Mouse (Mus musculus) kidney, adult 2 months (tissue): ENCODE measurements at regions not wholly inside any gene's neighbourhood (a gene's known extent, or its start where the extent isn't known, plus 50 kb on each side); places are given as distances from the start of the nearest gene placed in this dataset.
A peak's percentile ranks its signal among the peaks of the same experiment; 100 is the strongest.

Experiments
- DNase-seq: peaks from one replicate; pipeline ENCODE4 v3.0.0; 2021
- H3K27ac ChIP-seq: fragments of 200-500 bp; 2 replicates; pipeline ENCODE4 v1.5.1; 2012; ENCODE audit warnings: low read depth, low read length, control low read depth, inconsistent platforms; ENCODE audit not compliant: insufficient read depth
- H3K27me3 ChIP-seq: fragments of 200-500 bp; replicated peaks from 2 replicates; pipeline ENCODE4 v1.6.1; 2012; ENCODE audit warnings: mild to moderate bottlenecking, moderate library complexity, low read length, inconsistent platforms; ENCODE audit not compliant: control insufficient read depth, insufficient read depth
- H3K36me3 ChIP-seq: fragments of 200-500 bp; 2 replicates; pipeline ENCODE4 v1.6.1; 2012; ENCODE audit warnings: mild to moderate bottlenecking, moderate library complexity, low read length, inconsistent platforms; ENCODE audit not compliant: control insufficient read depth, insufficient read depth
- H3K4me1 ChIP-seq: fragments of 200-500 bp; 2 replicates; pipeline ENCODE4 v1.6.1; 2011; ENCODE audit warnings: low read length; ENCODE audit not compliant: control insufficient read depth, insufficient read depth
- H3K4me3 ChIP-seq: fragments of 200-500 bp; 2 replicates; pipeline ENCODE4 v1.5.1; 2011; ENCODE audit warnings: mild to moderate bottlenecking, low read depth, low read length, control low read depth; ENCODE audit not compliant: insufficient read depth
- CTCF ChIP-seq: fragments of 200-500 bp; conservative IDR thresholded peaks from 2 replicates; pipeline ENCODE4 v1.5.1; 2011; ENCODE audit warnings: low read depth, mild to moderate bottlenecking, control low read depth, low read length, moderate library complexity, mixed read lengths; ENCODE audit not compliant: insufficient read depth, insufficient read length
- POLR2A ChIP-seq: fragments of 200-500 bp; IDR thresholded peaks from one replicate; pipeline ENCODE4 v1.6.1; 2011; ENCODE audit warnings: low read depth, low read length, control low read depth
- WGBS: fragments of 180-500 bp; shearing (Covaris S2); methylation state at CpG from one replicate; pipeline ENCODE4 v1.1.7; 2018; 5-methylcytosine and 5-hydroxymethylcytosine counted together

- Histone ChIP-seq H3K4me1 (no peaks in the 10 kb centered on the region), H3K27ac (no peak overlapping the region), H3K27me3 (no peaks in the 10 kb centered on the region), H3K4me3 (no peak overlapping the region), H3K36me3 (no peaks in the 10 kb centered on the region)
- peak; percentile 62 for DNase-seq
- TF ChIP-seq POLR2A (no peak), CTCF (peak; percentile 59)
- WGBS: 14% methylated on average over 8 of the region's 8 CpGs
These were observed 560.1 kb upstream of the Gm19410 start for GRCm38 (mm10) chr8:35205536-35205935.

- Histone ChIP-seq H3K27ac (no peak overlapping the region), H3K36me3 (no peaks in the 10 kb centered on the region), H3K27me3 (no peaks in the 10 kb centered on the region), H3K4me3 (no peak overlapping the region), H3K4me1 (no peaks in the 10 kb centered on the region)
- peak; percentile 7 for DNase-seq
- 38% methylated on average over 6 of the region's 6 CpGs for WGBS
- TF ChIP-seq POLR2A (no peak), CTCF (no peak)
These were observed 559.3 kb upstream of the Gm19410 start for GRCm38 (mm10) chr8:35206271-35206670.

- TF ChIP-seq CTCF (no peak), POLR2A (no peak)
- Histone ChIP-seq H3K27me3 (no peaks in the 10 kb centered on the region), H3K4me3 (no peak overlapping the region), H3K4me1 (no peaks in the 10 kb centered on the region), H3K36me3 (no peaks in the 10 kb centered on the region), H3K27ac (no peak overlapping the region)
- DNase-seq: no peak
- WGBS: 73% methylated on average over 5 of the region's 5 CpGs
These were observed 557.2 kb upstream of the Gm19410 start for GRCm38 (mm10) chr8:35208357-35208756.

- Histone ChIP-seq H3K27me3 (no peaks in the 10 kb centered on the region), H3K4me1 (no peaks in the 10 kb centered on the region), H3K4me3 (no peak overlapping the region), H3K36me3 (no peaks in the 10 kb centered on the region), H3K27ac (no peak overlapping the region)
- TF ChIP-seq CTCF: no peak
- TF ChIP-seq POLR2A: no peak
- no peak for DNase-seq
- 79% methylated on average over 10 of the region's 10 CpGs for WGBS
These were observed 553.8 kb upstream of the Gm19410 start for GRCm38 (mm10) chr8:35211506-35212452.

GRCm38 (mm10) chr8:35213515-35213914 is 552.1 kb upstream of the Gm19410 start:
- no peak for DNase-seq
- 85% methylated on average over 3 of the region's 3 CpGs for WGBS
- H3K4me3 ChIP-seq: no peak overlapping the region
- H3K27ac ChIP-seq: no peak overlapping the region
- no peaks in the 10 kb centered on the region for H3K36me3 ChIP-seq
- H3K4me1 ChIP-seq: no peaks in the 10 kb centered on the region
- TF ChIP-seq POLR2A: no peak
- no peak for TF ChIP-seq CTCF
- no peaks in the 10 kb centered on the region for H3K27me3 ChIP-seq

GRCm38 (mm10) chr8:35217604-35218003 is 548.0 kb upstream of the Gm19410 start:
- no peaks in the 10 kb centered on the region for H3K4me1 ChIP-seq
- no peak for DNase-seq
- no peak for TF ChIP-seq POLR2A
- no peak overlapping the region for H3K27ac ChIP-seq
- H3K27me3 ChIP-seq: no peaks in the 10 kb centered on the region
- 85% methylated on average over 11 of the region's 11 CpGs for WGBS
- no peak overlapping the region for H3K4me3 ChIP-seq
- H3K36me3 ChIP-seq: no peaks in the 10 kb centered on the region

GRCm38 (mm10) chr8:35218327-35218726 is 547.3 kb upstream of the Gm19410 start:
- H3K4me1 ChIP-seq: no peaks in the 10 kb centered on the region
- peak; percentile 41 for DNase-seq
- WGBS: 59% methylated on average over 4 of the region's 4 CpGs
- H3K27ac ChIP-seq: no peak overlapping the region
- no peak overlapping the region for H3K4me3 ChIP-seq
- no peaks in the 10 kb centered on the region for H3K36me3 ChIP-seq
- TF ChIP-seq CTCF (no peak), POLR2A (no peak)
- no peaks in the 10 kb centered on the region for H3K27me3 ChIP-seq
